Mouse (Mus musculus) urinary bladder, adult 18-20 months (tissue): ENCODE data around the gene Afmid.
A peak's percentile ranks its signal among the peaks of the same experiment; 100 is the strongest.

Source experiments
- DNase-seq, 2 experiments: peaks; one replicate each; pipeline ENCODE4 v3.0.0; 2022; ENCODE audit warnings: low spot score in 2 of 2, mixed read lengths in 2 of 2

Gene Afmid

DNA sequence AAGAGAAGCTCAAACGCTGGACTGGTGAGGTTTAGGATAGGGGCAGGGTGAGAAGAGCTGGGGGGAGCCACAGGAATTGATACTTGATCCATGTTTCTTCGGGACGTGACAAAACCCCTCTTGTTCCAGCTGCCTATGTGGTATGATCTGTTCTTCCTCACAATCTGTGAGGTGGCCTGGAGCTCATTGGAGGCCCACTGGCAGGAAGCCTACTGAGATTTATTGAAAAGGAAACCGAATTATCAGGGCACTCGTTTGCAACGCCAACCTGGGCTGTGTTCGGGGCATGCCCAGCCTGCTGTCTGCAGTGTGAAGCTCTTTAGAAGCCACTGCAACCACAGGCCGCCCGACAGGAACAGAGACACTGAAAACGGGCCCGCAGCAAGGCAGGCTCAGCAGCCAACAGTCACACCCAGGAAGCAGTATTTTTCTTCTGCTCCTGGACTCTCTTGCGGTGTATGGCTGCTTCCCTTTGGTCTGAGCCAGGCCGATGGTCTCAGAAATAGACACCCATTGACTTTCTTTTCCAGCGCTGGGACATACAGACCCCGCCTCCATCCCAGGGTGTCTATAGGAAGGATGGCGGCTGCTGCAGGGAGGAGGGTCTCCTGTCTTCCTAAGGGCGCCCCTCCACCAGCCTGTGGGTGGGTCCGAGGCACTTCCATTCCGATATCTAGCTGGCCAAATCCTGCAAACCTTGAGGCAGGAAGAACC is 22.7 kb downstream of the Afmid start:
- DNase-seq, result no peak

DNA sequence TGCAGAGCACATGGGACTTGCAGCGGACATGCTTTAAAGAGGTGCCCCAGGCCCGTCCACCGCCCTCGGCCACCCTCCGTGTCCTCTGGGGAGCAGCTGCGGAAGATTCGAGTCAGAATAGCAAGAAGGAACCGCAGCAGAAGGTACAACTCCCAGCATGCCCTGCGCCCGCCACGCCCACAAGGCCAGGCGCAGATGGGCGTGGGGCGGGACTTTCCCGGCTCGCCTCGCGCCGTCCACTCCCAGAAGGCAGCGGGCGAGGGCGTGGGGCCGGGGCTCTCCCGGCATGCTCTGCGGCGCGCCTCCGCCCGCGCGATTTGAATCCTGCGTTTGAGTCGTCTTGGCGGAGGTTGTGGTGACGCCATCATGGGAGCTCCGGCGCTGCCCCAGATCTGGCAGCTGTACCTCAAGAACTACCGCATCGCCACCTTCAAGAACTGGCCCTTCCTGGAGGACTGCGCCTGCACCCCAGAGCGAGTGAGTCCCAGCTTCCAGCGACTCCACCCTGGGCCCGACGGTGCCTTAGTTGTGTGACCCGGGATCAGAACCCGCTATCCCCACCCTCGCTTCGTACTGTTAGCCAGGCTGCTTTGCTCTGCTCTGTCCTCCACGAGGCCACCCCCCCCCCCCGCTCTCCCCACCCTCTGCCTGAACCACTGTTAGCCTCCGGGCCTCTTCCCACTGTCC is 23.4 kb downstream of the Afmid start, which contains the start of gene Birc5:
Gene Birc5, plus strand, starts transcription at position 267 of the 687 bp plus-strand sequence.
- peak; percentile 92 to 96 for DNase-seq

DNA sequence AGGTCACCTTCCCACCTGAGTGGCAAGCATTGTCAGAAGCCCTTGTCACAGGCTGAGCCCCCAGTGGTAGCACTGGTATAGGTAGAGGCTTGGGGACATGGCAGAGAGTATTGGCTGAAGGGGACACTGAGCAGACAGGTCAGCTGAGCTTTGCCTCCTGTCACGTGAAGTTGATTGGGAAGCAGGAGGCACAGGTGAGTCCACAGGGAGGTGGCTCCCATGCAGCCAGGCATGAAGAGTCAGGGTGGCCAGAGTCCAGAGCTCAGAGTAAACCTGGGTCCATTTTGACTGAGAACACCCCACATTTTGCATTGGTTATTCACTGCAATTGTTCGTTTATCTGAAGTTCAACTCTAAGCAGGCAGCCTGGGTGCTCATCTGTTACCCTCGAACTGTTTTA is 27.2 kb downstream of the Afmid start:
- DNase-seq, result no peak

DNA sequence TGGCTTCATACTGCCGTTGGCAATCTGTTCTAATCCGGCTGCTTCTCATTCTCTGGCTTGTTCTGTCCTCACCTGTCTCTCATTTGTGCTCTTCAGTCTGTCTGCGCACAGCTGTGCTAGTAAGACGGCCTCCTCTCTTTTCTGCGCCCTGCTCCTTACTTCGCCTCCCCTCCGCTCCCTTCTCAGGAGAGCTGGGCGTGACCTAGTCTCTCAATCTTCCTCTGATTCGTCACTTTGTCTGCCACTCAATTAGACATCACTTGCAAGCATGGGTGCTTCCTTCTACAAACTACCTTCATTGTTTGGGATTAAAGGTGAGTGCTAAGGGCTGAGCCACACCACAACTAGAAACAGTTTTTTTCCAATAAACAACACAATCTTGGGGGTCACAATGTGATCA is 28.5 kb downstream of the Afmid start:
- no peak for DNase-seq

- DNase-seq, result no peak
These were observed 29.6 kb downstream of the Afmid start for GRCm38 (mm10) chr11:117855360-117855759.

GRCm38 (mm10) chr11:117855975-117856374 is 30.3 kb downstream of the Afmid start:
- DNase-seq, result no peak

DNA sequence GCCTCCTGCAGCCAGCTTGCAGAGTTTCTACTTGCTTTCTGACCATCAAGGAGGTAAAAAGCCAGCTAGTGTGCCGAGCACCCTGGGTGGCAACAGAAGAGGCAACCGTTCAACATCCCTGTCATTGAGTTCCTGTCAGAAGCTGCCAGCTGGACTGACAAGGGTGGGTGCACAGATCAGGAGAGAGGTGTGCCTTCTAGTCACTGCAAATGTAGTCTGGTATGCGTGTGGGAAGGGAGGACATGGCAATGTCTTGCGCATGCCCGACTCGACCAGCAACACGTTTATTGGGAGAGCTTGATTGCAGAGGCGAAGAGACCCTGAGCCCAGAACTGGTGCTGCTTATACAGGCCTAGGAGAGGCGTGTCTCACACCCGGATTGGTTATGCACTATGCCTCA is 31.7 kb downstream of the Afmid start:
- no peak for DNase-seq

DNA sequence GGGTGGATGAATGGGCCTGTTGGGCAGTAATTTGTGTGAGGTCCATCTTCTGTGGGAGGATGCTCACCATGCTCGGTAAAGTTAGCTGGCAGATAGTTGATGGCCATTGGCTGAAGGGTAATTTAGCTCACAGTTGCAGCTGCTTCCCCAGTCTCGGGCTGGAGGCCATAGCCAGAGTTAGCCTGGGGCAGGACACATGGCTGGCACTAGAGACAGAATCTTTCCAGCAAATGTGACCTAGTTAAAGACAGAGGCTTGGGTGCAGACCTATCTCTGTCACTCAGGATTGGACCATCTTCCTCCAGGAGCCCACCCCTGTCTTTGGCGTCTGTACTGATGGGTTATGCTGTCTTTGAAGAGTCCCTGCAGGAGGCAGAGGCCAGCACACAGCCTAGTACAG is 32.7 kb downstream of the Afmid start:
- no peak for DNase-seq

- DNase-seq, result no peak
These were observed 34.9 kb downstream of the Afmid start, which contains the start of gene Tmem235 for GRCm38 (mm10) chr11:117860601-117861000. Tmem235 (plus strand) TSS chr11:117860752.

DNA sequence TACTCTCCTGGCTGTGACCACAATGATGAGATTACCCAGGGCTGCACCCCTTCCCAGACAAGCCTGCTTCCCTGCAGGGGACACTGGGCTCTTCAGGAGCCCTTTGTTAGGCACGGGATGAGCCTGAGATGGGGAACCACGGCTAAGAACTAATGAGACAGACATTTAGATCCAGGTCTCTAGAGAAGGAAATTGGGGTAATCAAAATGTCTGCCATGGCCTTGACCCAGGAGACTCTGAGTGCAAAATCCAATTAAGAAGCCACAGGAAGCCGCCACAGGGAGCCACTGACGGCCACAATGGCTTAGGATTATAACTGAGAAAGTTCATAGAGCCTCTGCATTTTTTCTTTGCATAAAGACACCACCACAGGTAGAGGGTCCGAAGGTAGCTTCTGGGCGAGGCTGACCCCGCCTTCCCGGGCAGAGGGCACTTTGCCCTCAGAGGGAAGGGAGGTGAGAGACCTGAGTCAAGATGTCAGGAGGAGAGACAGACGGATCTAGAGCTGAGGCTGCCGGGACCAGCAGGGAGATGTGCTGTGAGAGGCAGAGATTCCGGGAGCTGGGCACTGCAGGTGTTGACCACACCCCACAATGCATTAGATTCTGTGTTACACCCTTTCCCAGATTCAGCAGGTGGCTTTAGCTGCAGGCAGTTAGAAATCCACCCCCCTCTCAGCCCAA is 37.6 kb downstream of the Afmid start:
- DNase-seq, result no peak

DNA sequence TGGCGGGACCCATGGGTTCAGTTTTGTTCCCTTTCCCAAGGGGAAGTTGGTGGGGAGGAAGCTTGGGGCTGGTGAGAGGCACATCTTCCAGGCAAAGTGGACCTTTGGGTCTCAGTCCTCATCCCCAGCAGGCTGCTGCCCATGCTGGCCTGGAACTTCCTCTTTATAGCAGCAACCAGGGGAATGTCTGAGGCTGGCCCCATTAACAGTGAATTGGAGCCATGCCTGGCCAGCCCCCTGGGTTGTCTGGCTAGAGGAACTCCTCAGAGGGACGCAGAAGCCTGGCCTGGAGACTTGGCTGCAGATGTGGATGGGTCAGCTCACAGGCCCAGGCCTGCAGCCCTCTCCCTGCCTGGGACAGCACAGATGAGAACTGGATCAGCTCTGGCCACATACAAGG is 39.1 kb downstream of the Afmid start:
- DNase-seq, result no peak

DNA sequence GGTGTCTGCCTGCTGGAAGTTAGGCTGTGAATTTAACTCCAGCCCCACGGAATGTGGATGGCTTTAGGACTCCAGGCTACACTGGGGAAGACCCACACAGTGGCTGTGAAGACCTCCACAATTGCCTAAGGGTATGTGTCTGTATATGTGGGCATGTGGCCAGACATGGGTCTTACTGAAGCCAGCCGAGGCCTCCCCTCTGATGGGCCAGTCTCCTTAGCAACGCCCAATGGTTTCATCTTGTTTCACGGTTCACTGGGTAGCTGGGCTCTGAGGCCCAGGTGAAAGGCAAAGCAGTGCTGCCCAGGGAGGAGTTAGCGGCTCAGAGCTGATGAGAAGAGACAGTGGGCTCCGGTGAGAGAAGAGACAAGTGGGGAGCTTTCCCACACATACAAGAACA is 40.3 kb downstream of the Afmid start:
- DNase-seq, result no peak

DNA sequence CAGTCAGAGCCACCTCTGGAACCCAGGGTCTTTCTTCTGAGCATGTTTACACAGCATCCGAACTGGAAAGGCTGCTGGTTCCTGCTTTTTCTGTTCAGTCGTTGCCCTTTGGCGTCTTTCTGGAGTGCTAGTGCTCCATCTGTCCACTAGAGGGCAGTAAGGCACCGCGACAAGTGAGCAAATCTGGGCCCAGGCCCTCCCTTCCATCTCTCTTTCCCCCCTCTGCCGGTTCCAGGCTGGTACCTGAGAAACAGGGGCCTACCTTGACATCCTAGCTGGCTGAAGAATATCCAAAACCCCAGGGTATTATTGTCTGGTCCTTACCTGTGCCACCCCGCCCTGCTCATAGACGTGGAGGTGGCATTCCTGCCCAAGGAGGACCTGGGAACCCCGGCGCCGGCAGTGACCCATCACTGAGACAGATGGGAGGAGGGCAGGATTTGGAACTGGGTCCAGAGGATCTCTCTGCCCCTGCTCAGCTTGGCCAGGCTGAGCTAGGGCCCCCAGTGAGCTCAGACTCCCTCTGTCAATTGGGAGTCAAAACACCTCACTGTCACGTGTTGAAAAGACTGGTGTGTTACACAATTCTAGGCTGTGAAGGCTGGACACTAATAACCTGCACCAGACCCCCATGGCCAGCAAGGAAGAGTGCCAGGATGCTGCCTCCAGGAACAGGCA is 45.1 kb downstream of the Afmid start:
- peak; percentile 35 to 57 for DNase-seq

GRCm38 (mm10) chr11:117871376-117871775 is 45.7 kb downstream of the Afmid start:
- DNase-seq, result no peak

GRCm38 (mm10) chr11:117871911-117872584 is 46.3 kb downstream of the Afmid start:
- no peak for DNase-seq

DNA sequence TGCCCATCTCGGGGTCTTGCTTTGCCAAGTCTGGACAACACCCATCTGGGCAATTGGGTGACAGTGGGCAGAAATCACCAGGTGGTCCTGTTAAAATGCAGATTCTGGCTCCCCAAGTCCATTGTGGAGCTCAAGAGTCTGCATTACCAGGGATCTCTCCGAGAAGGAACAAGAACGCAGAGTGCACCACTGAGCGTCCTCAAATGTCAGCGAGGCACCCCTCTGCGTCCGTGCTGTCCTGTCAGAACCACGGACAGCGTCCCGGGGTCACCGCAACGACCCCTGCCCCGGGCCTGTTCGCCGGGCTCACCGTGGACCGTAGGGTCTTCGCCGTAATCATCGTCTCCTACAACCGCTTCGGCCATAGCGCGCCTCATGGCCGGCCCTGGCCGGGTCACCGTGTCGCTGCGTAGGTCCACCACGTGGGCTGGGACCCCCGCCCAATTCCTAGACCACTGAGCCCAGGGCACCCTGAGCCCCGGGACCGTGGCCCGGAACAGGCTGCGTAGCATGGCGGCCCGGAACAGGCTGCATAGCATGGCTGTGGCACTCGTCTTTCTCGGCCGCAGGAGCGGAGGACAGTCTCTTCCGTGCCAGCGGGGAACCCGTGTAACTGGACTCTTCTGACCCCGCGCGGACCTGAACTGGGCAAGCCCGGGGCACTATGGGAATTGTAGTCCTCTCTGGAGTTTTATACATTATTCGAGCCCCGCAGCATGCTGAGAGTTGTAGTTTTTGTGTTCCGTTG is 47.3 kb downstream of the Afmid start, which contains the start of gene Tha1:
Gene Tha1, minus strand, starts transcription at position 621 of the 748 bp plus-strand sequence.
- DNase-seq, result peak; percentile 66 to 80

DNA sequence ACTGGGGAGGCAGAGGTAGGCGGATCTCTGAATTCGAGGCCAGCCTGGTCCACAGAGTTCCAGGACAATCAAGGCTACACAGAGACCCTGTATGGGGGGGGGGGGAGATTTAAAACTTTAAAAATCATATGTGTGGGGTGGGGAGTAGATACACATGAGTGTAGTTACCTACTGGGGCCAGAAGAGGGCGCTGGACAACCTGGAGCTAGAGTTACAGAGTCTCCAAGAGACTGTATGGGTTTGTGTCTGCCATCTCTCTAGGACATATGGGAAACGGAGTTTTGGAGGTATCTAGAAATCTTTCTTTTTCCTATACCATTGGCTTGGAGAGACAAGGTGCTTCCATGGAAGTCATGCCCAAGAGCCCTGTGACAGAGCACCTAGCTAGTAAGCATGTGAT is 48.7 kb downstream of the Afmid start:
- DNase-seq, result no peak

GRCm38 (mm10) chr11:117875681-117876080 is 50.0 kb downstream of the Afmid start:
- no peak for DNase-seq

- no peak for DNase-seq
These were observed 52.4 kb downstream of the Afmid start for GRCm38 (mm10) chr11:117877917-117878745.

DNA sequence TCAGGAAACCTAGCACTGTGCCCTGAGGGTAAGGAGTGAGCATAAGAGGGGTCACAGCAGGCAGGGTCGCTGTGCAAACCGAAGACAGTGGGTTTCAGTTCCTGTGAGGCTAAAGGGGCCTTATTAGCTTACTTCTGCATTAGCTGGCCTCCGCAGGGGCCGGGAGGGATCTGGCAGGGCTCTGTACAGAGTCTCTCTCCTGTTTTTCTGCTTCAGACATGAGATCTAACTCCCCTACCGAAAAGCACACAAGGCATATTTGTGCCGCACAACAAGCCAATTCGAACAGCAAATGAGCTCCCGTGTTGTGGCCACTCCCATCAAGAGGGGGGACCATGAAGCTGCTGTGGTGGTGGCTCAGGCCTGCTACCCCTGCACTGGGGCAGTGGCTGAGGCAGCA is 53.2 kb downstream of the Afmid start:
- no peak for DNase-seq
